Mouse (Mus musculus): ENCODE data around the gene Pigc. TPM values are rescaled to one million over a fixed set of nuclear protein-coding genes. Genes with fewer than 3 reads are reported as not detected.
A peak's percentile ranks its signal among the peaks of the same experiment; 100 is the strongest.

Pigc gene
- total and polyA plus RNA-seq, 2 experiments, result 7.3 to 9.5 TPM

DNA sequence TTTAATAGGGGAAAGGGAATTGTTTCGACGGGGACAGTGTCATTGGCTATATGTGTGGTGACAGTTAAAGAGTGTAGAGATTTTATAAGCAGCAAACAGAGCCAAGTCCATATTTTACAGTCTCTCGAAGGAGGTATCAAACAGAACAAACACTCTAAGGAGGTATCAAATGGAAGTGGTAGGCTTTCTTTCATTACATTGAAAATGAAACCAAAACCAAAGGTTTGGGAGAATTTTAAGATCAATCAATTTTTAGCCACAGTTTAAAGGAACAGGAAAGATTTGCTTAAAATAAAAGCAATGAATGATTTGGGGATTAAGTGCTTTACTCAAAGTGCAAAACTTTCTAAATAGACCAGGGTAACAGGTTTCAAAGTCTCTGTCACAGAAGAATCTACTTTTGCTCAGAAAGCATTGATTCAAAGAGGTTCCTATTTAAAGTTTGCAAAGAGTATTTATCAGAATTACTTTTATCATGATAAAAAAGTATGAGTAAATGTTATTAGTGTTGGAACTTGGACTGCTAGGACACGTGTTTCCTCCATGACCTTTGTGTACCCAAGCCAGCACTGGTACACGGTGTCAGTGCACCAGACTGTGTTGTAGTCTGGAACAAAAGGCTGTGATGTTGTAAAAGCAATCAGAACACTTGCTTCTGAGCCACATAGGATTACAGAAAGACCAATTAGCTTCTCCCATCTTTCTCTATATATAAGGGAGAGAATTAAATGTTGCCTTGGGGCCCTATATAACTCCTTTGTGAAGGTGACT is 17.8 kb upstream of the Pigc start:
- DNase-seq (ENCODE audit: extremely low read depth, low read depth, low spot score), result peak; percentile 76
- 47% methylated on average over 5 of the region's 5 CpGs for WGBS
- no peaks in the 10 kb centered on the region for H3K79me2 ChIP-seq (ENCODE audit: control insufficient read depth, insufficient read depth, low read length)
- no peak overlapping the region for H3K27ac ChIP-seq (replicated peaks; ENCODE audit: insufficient read depth, low read depth, low read length)
- H3K9ac ChIP-seq (ENCODE audit: low read depth, low read length), result no peak overlapping the region
- H3K27me3 ChIP-seq (ENCODE audit: control insufficient read depth, insufficient read depth, low read length), result no peaks in the 10 kb centered on the region
- no peaks in the 10 kb centered on the region for H3K36me3 ChIP-seq (ENCODE audit: control insufficient read depth, insufficient read depth, low read length)
- H3K4me3 ChIP-seq (ENCODE audit: insufficient read depth, low read depth, low read length), result no peak overlapping the region
- peaks cover 3% of the 10 kb centered on the region; the same call in 1 of the 2 replicates for H3K4me1 ChIP-seq (ENCODE audit: control insufficient read depth, insufficient read depth, low read length)
- no peak for TF ChIP-seq CTCF (IDR thresholded peaks at IDR 0.05; ENCODE audit: low read depth, low read length)
- TF ChIP-seq POLR2A (IDR thresholded peaks at IDR 0.05; ENCODE audit: extremely low read depth, insufficient read depth, low read length), result no peak

DNA sequence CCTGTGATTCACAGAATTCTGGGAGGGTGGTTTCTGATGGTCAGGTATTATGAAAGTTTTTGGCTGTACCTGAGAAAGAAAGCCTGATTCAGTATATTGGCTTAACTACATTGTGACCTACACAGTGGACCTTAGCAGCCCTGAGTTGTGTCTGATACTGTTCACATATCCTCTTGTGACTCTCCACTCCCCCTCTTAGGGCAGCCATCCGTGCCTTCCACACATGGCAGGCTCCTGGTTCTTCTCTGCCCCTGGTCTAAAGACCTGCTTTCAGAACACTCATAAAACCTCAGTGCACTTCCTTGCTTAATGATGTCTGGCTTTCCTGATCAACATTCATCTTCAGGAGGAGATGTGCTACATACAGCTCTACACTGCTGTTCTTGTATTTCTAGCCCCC is 16.4 kb upstream of the Pigc start:
- no peaks in the 10 kb centered on the region for H3K79me2 ChIP-seq (ENCODE audit: control insufficient read depth, insufficient read depth, low read length)
- no peak for DNase-seq (ENCODE audit: extremely low read depth, low read depth, low spot score)
- TF ChIP-seq POLR2A (IDR thresholded peaks at IDR 0.05; ENCODE audit: extremely low read depth, insufficient read depth, low read length) (no peak), CTCF (IDR thresholded peaks at IDR 0.05; ENCODE audit: low read depth, low read length) (no peak)
- no peaks in the 10 kb centered on the region for H3K36me3 ChIP-seq (ENCODE audit: control insufficient read depth, insufficient read depth, low read length)
- no peak overlapping the region for H3K4me3 ChIP-seq (ENCODE audit: insufficient read depth, low read depth, low read length)
- peaks cover 3% of the 10 kb centered on the region; the same call in 1 of the 2 replicates for H3K4me1 ChIP-seq (ENCODE audit: control insufficient read depth, insufficient read depth, low read length)
- no peaks in the 10 kb centered on the region for H3K27me3 ChIP-seq (ENCODE audit: control insufficient read depth, insufficient read depth, low read length)
- 72% methylated on average over 1 of the region's 1 CpGs for WGBS
- H3K27ac ChIP-seq (replicated peaks; ENCODE audit: insufficient read depth, low read depth, low read length), result no peak overlapping the region
- no peak overlapping the region for H3K9ac ChIP-seq (ENCODE audit: low read depth, low read length)

DNA sequence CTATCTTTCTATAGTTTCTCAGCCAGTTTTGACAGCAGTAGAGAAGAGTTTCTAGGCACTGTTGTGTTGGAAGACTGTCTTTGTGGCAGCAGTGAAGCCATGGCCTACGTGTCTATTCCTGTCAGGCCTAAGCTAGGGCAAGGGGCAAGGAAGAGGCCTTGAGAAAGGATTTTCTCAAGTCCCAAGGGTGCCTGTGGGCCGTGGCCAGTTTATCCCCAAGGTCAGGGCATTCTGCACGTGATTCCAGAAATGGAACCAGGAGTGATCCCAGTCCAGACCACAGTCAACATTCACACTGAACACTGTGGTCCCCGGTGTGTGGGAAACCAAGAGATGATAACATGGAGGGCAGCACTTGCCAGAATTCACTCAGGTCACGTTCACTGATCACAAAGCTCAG is 13.1 kb upstream of the Pigc start:
- Histone ChIP-seq H3K36me3 (ENCODE audit: control insufficient read depth, insufficient read depth, low read length) (no peaks in the 10 kb centered on the region), H3K9ac (ENCODE audit: low read depth, low read length) (no peak overlapping the region), H3K4me1 (ENCODE audit: control insufficient read depth, insufficient read depth, low read length) (peaks cover 6% of the 10 kb centered on the region; the same call in 1 of the 2 replicates), H3K4me3 (ENCODE audit: insufficient read depth, low read depth, low read length) (no peak overlapping the region), H3K27me3 (ENCODE audit: control insufficient read depth, insufficient read depth, low read length) (no peaks in the 10 kb centered on the region), H3K79me2 (ENCODE audit: control insufficient read depth, insufficient read depth, low read length) (no peaks in the 10 kb centered on the region), H3K27ac (replicated peaks; ENCODE audit: insufficient read depth, low read depth, low read length) (no peak overlapping the region)
- TF ChIP-seq POLR2A (IDR thresholded peaks at IDR 0.05; ENCODE audit: extremely low read depth, insufficient read depth, low read length) (no peak), CTCF (IDR thresholded peaks at IDR 0.05; ENCODE audit: low read depth, low read length) (no peak)
- WGBS, result 80% methylated on average over 5 of the region's 5 CpGs
- DNase-seq (ENCODE audit: extremely low read depth, low read depth, low spot score), result no peak

DNA sequence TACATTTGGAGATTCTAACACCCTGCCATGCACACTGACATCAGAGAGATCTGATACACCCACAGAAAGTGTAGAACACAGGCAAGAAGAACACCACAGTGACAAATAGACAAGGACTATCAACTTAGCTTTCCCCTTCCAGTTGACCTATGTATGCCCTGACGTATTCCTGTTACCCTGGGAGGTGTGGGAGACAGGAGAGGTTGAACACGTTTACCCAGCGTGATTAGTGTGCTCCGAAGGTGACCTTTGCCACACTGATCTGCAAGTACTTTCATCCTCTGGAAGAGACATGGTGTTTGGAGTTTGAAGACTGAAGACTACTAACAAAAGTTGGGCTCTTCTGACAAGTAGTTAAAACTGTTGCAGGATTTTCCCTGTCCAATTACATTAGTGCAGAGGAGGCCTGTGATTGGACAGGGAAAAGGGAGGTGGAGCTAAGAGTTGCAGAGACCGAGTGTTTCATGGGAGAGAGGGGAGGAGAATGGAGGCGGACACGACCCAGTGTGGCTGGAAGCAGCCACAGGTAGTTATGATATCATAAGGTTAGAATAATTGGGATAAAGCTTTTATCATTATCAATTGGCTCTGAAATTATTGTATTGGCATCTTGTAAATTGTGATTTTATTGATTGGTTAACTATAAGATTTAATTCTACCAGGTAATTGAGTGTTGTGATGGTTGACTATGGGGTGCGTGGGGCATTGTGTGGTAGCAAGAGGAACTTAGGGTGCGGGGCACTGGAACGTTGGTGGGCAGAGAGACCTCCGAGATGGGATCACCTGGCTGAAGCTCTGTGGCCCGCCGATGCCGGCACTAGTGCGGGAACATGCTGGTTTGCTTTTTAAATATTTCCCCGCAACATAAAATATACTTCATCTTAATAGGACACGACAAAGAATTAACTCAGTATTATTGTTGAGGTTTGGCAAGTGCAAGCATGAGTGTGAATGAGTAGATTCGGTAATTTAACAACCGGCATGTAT is 10.7 kb upstream of the Pigc start:
- Histone ChIP-seq H3K9ac (ENCODE audit: low read depth, low read length) (no peak overlapping the region), H3K36me3 (ENCODE audit: control insufficient read depth, insufficient read depth, low read length) (no peaks in the 10 kb centered on the region), H3K79me2 (ENCODE audit: control insufficient read depth, insufficient read depth, low read length) (no peaks in the 10 kb centered on the region), H3K27ac (replicated peaks; ENCODE audit: insufficient read depth, low read depth, low read length) (no peak overlapping the region), H3K4me3 (ENCODE audit: insufficient read depth, low read depth, low read length) (0 out of 2 replicates have a peak overlapping the region, but pooled peaks have one; percentile 18), H3K4me1 (ENCODE audit: control insufficient read depth, insufficient read depth, low read length) (peaks cover 3% of the 10 kb centered on the region; the same call in 1 of the 2 replicates), H3K27me3 (ENCODE audit: control insufficient read depth, insufficient read depth, low read length) (no peaks in the 10 kb centered on the region)
- no peak for TF ChIP-seq POLR2A (IDR thresholded peaks at IDR 0.05; ENCODE audit: extremely low read depth, insufficient read depth, low read length)
- no peak for TF ChIP-seq CTCF (IDR thresholded peaks at IDR 0.05; ENCODE audit: low read depth, low read length)
- DNase-seq (ENCODE audit: extremely low read depth, low read depth, low spot score), result peak; percentile 88
- WGBS, result 69% methylated on average over 19 of the region's 19 CpGs

DNA sequence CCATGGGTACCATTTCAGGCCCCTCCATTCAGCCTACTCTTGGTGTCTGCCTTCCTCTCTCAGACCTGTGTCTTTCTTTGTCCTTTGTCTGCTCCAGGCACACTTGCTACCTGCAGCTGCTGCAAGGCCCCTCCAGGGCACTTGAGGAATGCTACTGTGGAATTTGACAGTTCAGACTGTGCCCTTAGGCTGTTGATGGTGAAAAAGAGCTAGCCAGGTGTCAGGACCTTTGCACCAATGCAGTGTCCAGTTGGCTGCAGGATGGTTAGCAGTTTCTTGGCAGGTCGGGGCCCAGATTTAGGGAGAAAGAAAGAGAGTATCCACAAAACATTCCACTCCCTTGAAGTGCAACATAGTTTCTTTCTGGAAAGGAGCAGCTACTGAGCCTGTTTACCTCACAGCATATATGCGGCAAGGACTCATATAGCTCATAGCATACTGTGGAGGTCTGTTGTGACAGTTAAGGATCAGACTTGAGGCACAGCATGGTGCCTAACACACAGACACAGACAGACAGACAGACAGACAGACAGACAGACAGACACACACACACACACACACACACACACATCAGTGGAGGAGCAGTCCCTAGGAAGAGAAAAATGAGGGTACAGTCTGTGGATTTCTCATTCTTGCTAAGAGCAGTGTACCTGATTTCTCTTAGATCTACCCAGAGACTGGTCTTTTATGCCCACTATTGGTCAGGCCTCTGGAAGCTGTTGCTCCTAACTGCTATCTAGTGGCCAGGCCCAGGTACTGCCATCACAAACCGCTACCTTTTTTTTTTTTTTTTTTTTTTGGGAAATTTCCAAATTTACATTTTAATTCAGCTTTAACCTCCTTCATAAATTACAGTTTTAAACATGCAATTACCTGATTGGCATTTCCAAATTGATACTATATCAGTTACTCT is 6.3 kb upstream of the Pigc start:
- Histone ChIP-seq H3K4me1 (ENCODE audit: control insufficient read depth, insufficient read depth, low read length) (peaks cover 2% of the 10 kb centered on the region; the same call in 1 of the 2 replicates), H3K9ac (ENCODE audit: low read depth, low read length) (no peak overlapping the region), H3K4me3 (ENCODE audit: insufficient read depth, low read depth, low read length) (no peak overlapping the region), H3K79me2 (ENCODE audit: control insufficient read depth, insufficient read depth, low read length) (no peaks in the 10 kb centered on the region), H3K27ac (replicated peaks; ENCODE audit: insufficient read depth, low read depth, low read length) (no peak overlapping the region), H3K27me3 (ENCODE audit: control insufficient read depth, insufficient read depth, low read length) (no peaks in the 10 kb centered on the region), H3K36me3 (ENCODE audit: control insufficient read depth, insufficient read depth, low read length) (no peaks in the 10 kb centered on the region)
- peak; percentile 61 for TF ChIP-seq CTCF (IDR thresholded peaks at IDR 0.05; ENCODE audit: low read depth, low read length)
- TF ChIP-seq POLR2A (IDR thresholded peaks at IDR 0.05; ENCODE audit: extremely low read depth, insufficient read depth, low read length), result no peak
- peak; percentile 47 for DNase-seq (ENCODE audit: extremely low read depth, low read depth, low spot score)
- 50% methylated on average over 3 of the region's 3 CpGs for WGBS
